ENCODE assay signal across 22 mouse cellular contexts in genomic region chr11:88037386-88037785, GRCm38 (mm10). TPM values are rescaled to one million over a fixed set of nuclear protein-coding genes. Genes with fewer than 3 reads are reported as not detected.
DNase-seq lines count a peak whose midpoint lies in the region; ATAC-seq and TF ChIP-seq lines count a peak whose summit lies in the region.
"Had no signal": no experiment of that assay in that cellular context is flagged by ENCODE, and none has a peak within 500 bp of the region (broad histone marks: within the 10 kb centered on the region; RNA-seq: fewer than 3 reads in every experiment).

No protein-coding gene starts in this region.

- H3K27me3 ChIP-seq in heart, adult 2 months (ENCODE audit: control insufficient read depth, insufficient read depth, low read length) = no peaks in the 10 kb centered on the region
- no peaks in the 10 kb centered on the region for H3K27me3 ChIP-seq in heart, embryonic 14.5 days (ENCODE audit: control insufficient read depth, insufficient read depth, low read length)
- H3K27me3 ChIP-seq in limb, embryonic 13.5 days = no peaks in the 10 kb centered on the region
- H3K27me3 ChIP-seq in limb, embryonic 10.5 days (ENCODE audit: low read depth, poor library complexity, severe bottlenecking) = no peaks in the 10 kb centered on the region
- H3K27me3 ChIP-seq: liver, embryonic 12.5 days; neural tube, embryonic 13.5 days had no signal

- no peak overlapping the region for H3K4me3 ChIP-seq in heart, adult 2 months
- no peak overlapping the region for H3K4me3 ChIP-seq in heart, embryonic 14.5 days (ENCODE audit: control insufficient read depth in 1 of 2, insufficient read depth in 1 of 2, low read depth in 1 of 2, low read length in 2 of 2)
- H3K4me3 ChIP-seq in limb, embryonic 13.5 days = no peak overlapping the region
- H3K4me3 ChIP-seq in limb, embryonic 10.5 days = no peak overlapping the region
- H3K4me3 ChIP-seq: erythroblast, embryonic 14.5 days; liver, embryonic 12.5 days; neural tube, embryonic 13.5 days had no signal

- no peaks in the 10 kb centered on the region for H3K79me2 ChIP-seq in heart, adult 2 months (replicated peaks; ENCODE audit: control insufficient read depth, insufficient read depth, low read length)

- no peak overlapping the region for H3K9ac ChIP-seq in heart, adult 2 months (ENCODE audit: low read depth, low read length)
- H3K9ac ChIP-seq in heart, embryonic 14.5 days (ENCODE audit: low read length) = no peak overlapping the region
- peak overlapping the region; percentile 9; the same call in 1 of the 2 replicates for H3K9ac ChIP-seq in limb, embryonic 13.5 days
- H3K9ac ChIP-seq: hindbrain, embryonic 14.5 days; liver, embryonic 12.5 days; liver, postnatal 0 days; neural tube, embryonic 13.5 days had no signal

- peak; percentile 55 for DNase-seq in heart, adult 11 months
- DNase-seq in heart, adult 2 months = no peak
- DNase-seq in heart, adult 8-10 months (ENCODE audit: low spot score) = no peak
- DNase-seq in limb, embryonic 10.5 days (ENCODE audit: low spot score) = no peak
- no peak for DNase-seq in thymus, postnatal 0 days (ENCODE audit: low spot score)
- DNase-seq: adrenal gland, adult 8-10 months; cerebellum, adult 2 months; gastrocnemius, postnatal 14 days; kidney, adult 9 months; kidney, postnatal 10 days; lung, postnatal 36 days; thymus, adult 2 months; thymus, postnatal 4 days had no signal

- WGBS in heart, adult 2 months = 87% methylated on average over 3 of the region's 3 CpGs
- WGBS in heart, embryonic 14.5 days = 72% methylated on average over 3 of the region's 3 CpGs
- 75% methylated on average over 3 of the region's 3 CpGs for WGBS in limb, embryonic 13.5 days
- 78% methylated on average over 3 of the region's 3 CpGs for WGBS in limb, embryonic 10.5 days

- H3K9me3 ChIP-seq in heart, embryonic 14.5 days (ENCODE audit: control insufficient read depth, low read length) = no peaks in the 10 kb centered on the region
- no peaks in the 10 kb centered on the region for H3K9me3 ChIP-seq in limb, embryonic 13.5 days
- no peaks in the 10 kb centered on the region for H3K9me3 ChIP-seq in limb, embryonic 10.5 days (replicated peaks)
- H3K9me3 ChIP-seq: liver, embryonic 12.5 days; neural tube, embryonic 13.5 days had no signal

- no peak for TF ChIP-seq CTCF in heart, adult 2 months (IDR thresholded peaks at IDR 0.05)

- H3K36me3 ChIP-seq in heart, adult 2 months (ENCODE audit: control insufficient read depth, insufficient read depth, low read length) = no peaks in the 10 kb centered on the region
- no peaks in the 10 kb centered on the region for H3K36me3 ChIP-seq in heart, embryonic 14.5 days (ENCODE audit: control insufficient read depth, insufficient read depth, low read length)
- H3K36me3 ChIP-seq in limb, embryonic 13.5 days = 0 out of 2 replicates have a peak, but pooled peaks cover 4% of the 10 kb centered on the region
- peaks cover 21% of the 10 kb centered on the region for H3K36me3 ChIP-seq in limb, embryonic 10.5 days

- no peak for TF ChIP-seq POLR2A in heart, adult 2 months (IDR thresholded peaks at IDR 0.05; ENCODE audit: insufficient read depth, low read depth, low read length)

- ATAC-seq in heart, embryonic 14.5 days (ENCODE audit: insufficient number of reproducible peaks, insufficient read depth, low FRiP score, low read depth) = no peak; the same call in 1 of the 2 replicates
- ATAC-seq in limb, embryonic 13.5 days (ENCODE audit: low FRiP score, low read depth) = no peak
- ATAC-seq: intestine, postnatal 0 days; liver, embryonic 12.5 days; liver, postnatal 0 days had no signal

- TF ChIP-seq EP300 in heart, adult 2 months (IDR thresholded peaks at IDR 0.05; ENCODE audit: insufficient read depth, low read depth, low read length) = no peak

- intact Hi-C loops in heart, adult 2 months (cut with DNase I) = no loop called here

- H3K27ac ChIP-seq in heart, adult 2 months = no peak overlapping the region
- H3K27ac ChIP-seq in heart, embryonic 14.5 days (replicated peaks in 1 of 2; ENCODE audit: control insufficient read depth in 1 of 2, insufficient read depth in 1 of 2, low read depth in 2 of 2, low read length in 2 of 2) = peak overlapping the region; percentile 83 to 90
- no peak overlapping the region for H3K27ac ChIP-seq in limb, embryonic 13.5 days
- no peak overlapping the region for H3K27ac ChIP-seq in limb, embryonic 10.5 days
- H3K27ac ChIP-seq: hindbrain, embryonic 14.5 days; liver, embryonic 12.5 days; neural tube, embryonic 13.5 days had no signal

- no peak overlapping the region for H3K4me2 ChIP-seq in heart, embryonic 14.5 days (ENCODE audit: low read length)
- no peak overlapping the region for H3K4me2 ChIP-seq in limb, embryonic 13.5 days (replicated peaks)
- H3K4me2 ChIP-seq: hindbrain, embryonic 14.5 days; liver, embryonic 12.5 days; midbrain, embryonic 11.5 days; neural tube, embryonic 13.5 days had no signal

- no peaks in the 10 kb centered on the region for H3K4me1 ChIP-seq in heart, adult 2 months (ENCODE audit: control insufficient read depth, insufficient read depth, low read length)
- peaks cover 4 to 8% of the 10 kb centered on the region in 2 experiments for H3K4me1 ChIP-seq in heart, embryonic 14.5 days (ENCODE audit: control insufficient read depth in 2 of 2, insufficient read depth in 2 of 2, low read length in 2 of 2)
- no peaks in the 10 kb centered on the region for H3K4me1 ChIP-seq in limb, embryonic 13.5 days
- no peaks in the 10 kb centered on the region for H3K4me1 ChIP-seq in limb, embryonic 10.5 days

RNA-seq across cellular contexts. Expression of gene Srsf1, which starts 9.8 kb away (rescaled TPM):
- total RNA-seq in heart, adult 2 months (2021) = 10 to 100 TPM; 99.5 to 99.7 TPM
- polyA plus RNA-seq in heart, adult 2 months (2012; rRNA removed) = 39.3 and 86.5 TPM in 2 replicates
- 192 and 199 TPM in 2 replicates for polyA plus RNA-seq in heart, embryonic 14.5 days (2014; fragmentation: Nextera tagmentation; extraction: Ambion mirVana)
- 100 to 1,000 TPM in 3 of 4 experiments, 10 to 100 TPM in 1; 97.6 to 103 (median 102) TPM for total RNA-seq in heart, adult 8-10 months (2022)
- polyA plus RNA-seq in limb, embryonic 13.5 days (2015; fragmentation: Nextera tagmentation; extraction: Ambion mirVana) = 340 and 357 TPM in 2 replicates
- polyA plus RNA-seq in limb, embryonic 10.5 days (2016; fragmentation: Nextera tagmentation; extraction: Ambion mirVana) = 365 and 415 TPM in 2 replicates
- 308 and 311 TPM in 2 replicates for polyA plus RNA-seq in thymus, postnatal 0 days (2015; fragmentation: Nextera tagmentation; extraction: Ambion mirVana)

RNA-seq across cellular contexts. Expression of gene Vezf1, which starts 30.7 kb away (rescaled TPM):
- 10 to 100 TPM; 37.9 to 49.8 TPM for total RNA-seq in heart, adult 2 months (2021)
- 22.6 and 34.5 TPM in 2 replicates for polyA plus RNA-seq in heart, adult 2 months (2012; rRNA removed)
- polyA plus RNA-seq in heart, embryonic 14.5 days (2014; fragmentation: Nextera tagmentation; extraction: Ambion mirVana) = 23.9 and 26.2 TPM in 2 replicates
- total RNA-seq in heart, adult 8-10 months (2022) = 10 to 100 TPM; 39.8 to 44.7 (median 41.8) TPM
- 46.8 and 48.9 TPM in 2 replicates for polyA plus RNA-seq in limb, embryonic 13.5 days (2015; fragmentation: Nextera tagmentation; extraction: Ambion mirVana)
- 54.6 and 59.2 TPM in 2 replicates for polyA plus RNA-seq in limb, embryonic 10.5 days (2016; fragmentation: Nextera tagmentation; extraction: Ambion mirVana)
- 32.8 and 33.1 TPM in 2 replicates for polyA plus RNA-seq in thymus, postnatal 0 days (2015; fragmentation: Nextera tagmentation; extraction: Ambion mirVana)

RNA-seq across cellular contexts. Expression of gene Dynll2, which starts 50.1 kb away (rescaled TPM):
- 100 to 1,000 TPM; 361 to 396 TPM for total RNA-seq in heart, adult 2 months (2021)
- 225 and 357 TPM in 2 replicates for polyA plus RNA-seq in heart, adult 2 months (2012; rRNA removed)
- polyA plus RNA-seq in heart, embryonic 14.5 days (2014; fragmentation: Nextera tagmentation; extraction: Ambion mirVana) = 15.7 and 17.3 TPM in 2 replicates
- 100 to 1,000 TPM; 414 to 471 (median 442) TPM for total RNA-seq in heart, adult 8-10 months (2022)
- polyA plus RNA-seq in limb, embryonic 13.5 days (2015; fragmentation: Nextera tagmentation; extraction: Ambion mirVana) = 16.7 and 18.9 TPM in 2 replicates
- 22.9 and 25.0 TPM in 2 replicates for polyA plus RNA-seq in limb, embryonic 10.5 days (2016; fragmentation: Nextera tagmentation; extraction: Ambion mirVana)
- polyA plus RNA-seq in thymus, postnatal 0 days (2015; fragmentation: Nextera tagmentation; extraction: Ambion mirVana) = 23.1 and 26.6 TPM in 2 replicates

Comparison
In these comparisons a context has a peak if more than half of its experiments do, and no peak if none do; other contexts are left out.
1. H3K27ac ChIP-seq: peak in heart, embryonic 14.5 days (2 of 2); none in heart, adult 2 months (single experiment), limb, embryonic 13.5 days (single experiment) and limb, embryonic 10.5 days (single experiment).